Mouse (Mus musculus) heart, embryonic 10.5 days (tissue): ENCODE data around the gene Pigo. TPM values are rescaled to one million over a fixed set of nuclear protein-coding genes. Genes with fewer than 3 reads are reported as not detected.

Experiments used
- DNase-seq: peaks from one replicate; pipeline ENCODE4 v3.0.0-alpha.2; 2017; ENCODE audit warnings: low spot score
- H3K27ac ChIP-seq: fragments of 300-500 bp; sonication (generic); 2 replicates; pipeline ENCODE4 v1.5.1; 2016; ENCODE audit warnings: mild to moderate bottlenecking
- H3K27me3 ChIP-seq: fragments of 300-500 bp; sonication (generic); 2 replicates; pipeline ENCODE4 v1.6.1; 2016; ENCODE audit warnings: mild to moderate bottlenecking; ENCODE audit not compliant: poor library complexity, insufficient read depth, severe bottlenecking
- H3K36me3 ChIP-seq: fragments of 300-500 bp; sonication (generic); 2 replicates; pipeline ENCODE4 v1.6.1; 2016; ENCODE audit warnings: mild to moderate bottlenecking, moderate library complexity
- H3K4me1 ChIP-seq: fragments of 300-500 bp; sonication (generic); 2 replicates; pipeline ENCODE4 v1.6.1; 2016; ENCODE audit warnings: mild to moderate bottlenecking
- H3K4me3 ChIP-seq: fragments of 300-500 bp; sonication (generic); 2 replicates; pipeline ENCODE4 v1.5.1; 2016; ENCODE audit warnings: mild to moderate bottlenecking, moderate library complexity
- H3K9me3 ChIP-seq: fragments of 300-500 bp; sonication (generic); 2 replicates; pipeline ENCODE4 v1.6.1; 2016; ENCODE audit warnings: mild to moderate bottlenecking, moderate library complexity
- WGBS: fragments of 180-500 bp; shearing (Covaris S2); methylation state at CpG from one replicate; pipeline ENCODE4 v1.1.7; 2016; 5-methylcytosine and 5-hydroxymethylcytosine counted together
- polyA plus RNA-seq: library from polyadenylated mRNA; unstranded; fragments of >200 nt; fragmentation: Nextera tagmentation; extraction: Ambion mirVana; gene quantifications from 2 replicates; pipeline ENCODE4 v1.2.1, GENCODE M21; 2016

Gene Pigo
- polyA plus RNA-seq, 1 experiment from 2014 or later: 21.0 TPM

DNA sequence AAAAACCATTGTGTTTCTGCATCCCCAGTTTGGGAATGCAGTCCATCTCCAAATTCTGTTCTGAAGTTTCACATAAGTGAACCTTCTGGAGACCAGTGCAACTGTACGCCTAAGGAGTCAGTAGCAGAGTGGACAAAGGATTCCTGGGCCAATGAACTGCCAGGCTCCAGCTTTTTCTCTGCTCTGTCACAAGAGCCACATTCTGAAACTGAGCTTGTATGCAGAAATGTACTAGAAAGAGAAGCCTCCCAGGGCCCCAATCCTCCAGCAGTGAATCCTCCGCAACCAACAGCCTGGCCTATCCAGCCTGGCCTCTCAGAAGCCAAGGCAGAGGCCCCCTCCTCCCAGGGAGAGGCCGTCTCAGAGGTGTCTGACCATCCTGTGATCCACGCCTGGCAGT is 52.7 kb downstream of the Pigo start:
- no peak for DNase-seq
- WGBS: 80% methylated on average over 4 of the region's 4 CpGs
- Histone ChIP-seq H3K9me3 (no peaks in the 10 kb centered on the region), H3K4me3 (no peak overlapping the region), H3K36me3 (peaks cover 8% of the 10 kb centered on the region; the same call in 1 of the 2 replicates), H3K27ac (no peak overlapping the region), H3K4me1 (peaks cover 14% of the 10 kb centered on the region), H3K27me3 (no peaks in the 10 kb centered on the region)

DNA sequence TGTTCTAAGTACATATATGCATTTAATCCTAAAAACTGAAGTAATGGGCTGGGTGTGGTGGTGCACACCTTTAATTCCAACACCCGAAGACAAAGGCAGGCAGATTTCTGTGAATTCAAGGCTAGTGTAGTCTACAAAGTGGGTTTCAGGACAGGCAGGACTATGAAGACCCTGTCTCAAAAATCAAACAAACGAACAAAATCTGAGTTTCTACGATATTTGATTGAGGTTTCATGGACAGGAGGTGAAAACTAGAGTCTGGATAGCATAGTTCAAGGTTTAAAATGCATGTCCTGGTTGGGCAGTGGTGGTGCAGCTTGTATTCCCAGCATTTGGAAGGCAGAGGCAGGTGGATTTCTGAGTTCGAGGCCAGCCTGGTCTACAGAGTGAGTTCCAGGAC is 56.3 kb downstream of the Pigo start, which contains the start of gene 1700022I11Rik:
TSS of gene 1700022I11Rik (plus strand) at position 301 of the 400 bp plus-strand sequence.
- no peak for DNase-seq
- WGBS: 81% methylated on average over 4 of the region's 4 CpGs
- H3K27me3 ChIP-seq: no peaks in the 10 kb centered on the region
- no peak within 1 kb of the TSS for H3K4me3 ChIP-seq
- no peaks in the 10 kb centered on the region for H3K36me3 ChIP-seq
- peaks cover 22% of the 10 kb centered on the region for H3K4me1 ChIP-seq
- H3K27ac ChIP-seq: no peak within 1 kb of the TSS
- H3K9me3 ChIP-seq: no peaks in the 10 kb centered on the region

Other genes starting within 250 kb of the Pigo start
- 0.04 TPM in 2 replicates for gene Fam205a1, start 171.9 kb downstream of the Pigo start, polyA plus RNA-seq
- gene Gm12394, start 169.0 kb downstream of the Pigo start, polyA plus RNA-seq: 0.09 and 0.19 TPM in 2 replicates
- gene Fam205c, start 151.6 kb downstream of the Pigo start, polyA plus RNA-seq: 0.16 and 0.24 TPM in 2 replicates
- gene Phf24, start 109.2 kb downstream of the Pigo start, polyA plus RNA-seq: 1.5 and 2.8 TPM in 2 replicates
- 11.4 and 12.3 TPM in 2 replicates for gene Dnajb5, start 76.0 kb downstream of the Pigo start, polyA plus RNA-seq
- 0.25 and 0.70 TPM in 2 replicates for gene 1700022I11Rik, start 56.2 kb downstream of the Pigo start, polyA plus RNA-seq
- gene Vcp, start 25.3 kb downstream of the Pigo start, polyA plus RNA-seq: 588 and 628 TPM in 2 replicates
- gene Fancg, start 15.3 kb downstream of the Pigo start, polyA plus RNA-seq: 13.9 and 18.0 TPM in 2 replicates
- gene Stoml2, start 5.9 kb upstream of the Pigo start, polyA plus RNA-seq: 320 and 370 TPM in 2 replicates
- gene Fam214b, start 20.4 kb upstream of the Pigo start, polyA plus RNA-seq: 12.0 and 12.7 TPM in 2 replicates
- 7.1 and 8.5 TPM in 2 replicates for gene Unc13b, start 33.1 kb upstream of the Pigo start, polyA plus RNA-seq
- 0.10 and 0.46 TPM in 2 replicates for gene Atp8b5, start 241.3 kb upstream of the Pigo start, polyA plus RNA-seq